Mouse (Mus musculus): Measurements from ENCODE around the gene Stk32b. TPM values are rescaled to one million over a fixed set of nuclear protein-coding genes. Genes with fewer than 3 reads are reported as not detected.

Stk32b gene
- polyA plus RNA-seq, 1 experiment from 2014 or later: 2.4 TPM

Other genes starting within 250 kb of the Stk32b start
- gene Cytl1, start 18.3 kb upstream of the Stk32b start, polyA plus RNA-seq (2014; fragmentation: Nextera tagmentation; extraction: Ambion mirVana): 0.67 and 0.75 TPM in 2 replicates
- 164 and 175 TPM in 2 replicates for gene Msx1, start 107.4 kb upstream of the Stk32b start, polyA plus RNA-seq (2014; fragmentation: Nextera tagmentation; extraction: Ambion mirVana)

Data from forebrain, embryonic 11.5 days (tissue).